Mouse (Mus musculus) bone marrow, adult 2 months (tissue): ENCODE results near the gene Fam186a. TPM values are rescaled to one million over a fixed set of nuclear protein-coding genes. Genes with fewer than 3 reads are reported as not detected.
"Not testable (repeated sequence)": the region's sequence is repeated elsewhere in the genome, so short reads cannot be mapped to it uniquely, and the experiment has no call there.

Experiments used
- H3K27ac ChIP-seq: fragments of 200-500 bp; 2 replicates; pipeline ENCODE4 v1.5.1; 2012; ENCODE audit warnings: low read depth, mild to moderate bottlenecking, control low read depth, inconsistent platforms, low read length; ENCODE audit not compliant: control insufficient read depth, poor library complexity, insufficient read depth
- H3K4me1 ChIP-seq: fragments of 200-500 bp; 2 replicates; pipeline ENCODE4 v1.6.1; 2011; ENCODE audit warnings: low read length; ENCODE audit not compliant: control insufficient read depth, insufficient read depth
- H3K4me3 ChIP-seq: fragments of 200-500 bp; replicated peaks from 2 replicates; pipeline ENCODE3; 2011; ENCODE audit warnings: mild to moderate bottlenecking, low read depth, low read length, control low read depth; ENCODE audit not compliant: control insufficient read depth
- CTCF ChIP-seq: fragments of 200-500 bp; IDR thresholded peaks from 2 replicates; pipeline ENCODE4 v1.5.1; 2011; ENCODE audit warnings: low read length, control low read depth; ENCODE audit not compliant: control insufficient read depth, insufficient read depth
- POLR2A ChIP-seq: fragments of 200-500 bp; IDR thresholded peaks from 2 replicates; pipeline ENCODE4 v1.6.1; 2011; ENCODE audit warnings: low read depth, mild to moderate bottlenecking, control low read depth, low read length, borderline replicate concordance; ENCODE audit not compliant: control insufficient read depth
- WGBS: fragments of 180-500 bp; shearing (Covaris S2); methylation state at CpG from one replicate; pipeline ENCODE4 v1.1.7; 2018; 5-methylcytosine and 5-hydroxymethylcytosine counted together
- polyA plus RNA-seq: library from polyadenylated mRNA; stranded (reverse); fragments of >200 nt; gene quantifications from 2 replicates; pipeline ENCODE4 v1.2.4, GENCODE M21; 2011; ENCODE audit warnings: low replicate concordance; ENCODE audit not compliant: missing spikeins, insufficient read depth, insufficient read length

Gene Fam186a
- polyA plus RNA-seq, 1 experiment: not detected

GRCm38 (mm10) chr15:99974476-99975220 is 7.8 kb upstream of the Fam186a start:
- peaks cover 3% of the 10 kb centered on the region; the same call in 1 of the 2 replicates for H3K4me1 ChIP-seq
- TF ChIP-seq POLR2A (no peak), CTCF (no peak)
- H3K27ac ChIP-seq: no peak overlapping the region
- 26% methylated on average over 2 of the region's 2 CpGs for WGBS
- H3K4me3 ChIP-seq: no peak overlapping the region

- under 1% methylated on average over 84 of the region's 84 CpGs for WGBS
- TF ChIP-seq CTCF (no peak), POLR2A (no peak)
- Histone ChIP-seq H3K4me1 (peaks cover 3% of the 10 kb centered on the region; the same call in 1 of the 2 replicates), H3K4me3 (peak overlapping the region; percentile 75), H3K27ac (peak overlapping the region; percentile 80)
Measured at GRCm38 (mm10) chr15:99972989-99973911, 6.4 kb upstream of the Fam186a start.

GRCm38 (mm10) chr15:99972361-99972988 is 5.6 kb upstream of the Fam186a start:
- Histone ChIP-seq H3K4me3 (peak overlapping the region; percentile 75), H3K4me1 (peaks cover 3% of the 10 kb centered on the region; the same call in 1 of the 2 replicates), H3K27ac (peak overlapping the region; percentile 80)
- under 1% methylated on average over 50 of the region's 50 CpGs for WGBS
- peak; percentile 64; the same call in 1 of the 2 replicates for TF ChIP-seq POLR2A
- TF ChIP-seq CTCF: no peak

GRCm38 (mm10) chr15:99970606-99971005 is 3.7 kb upstream of the Fam186a start:
- Histone ChIP-seq H3K4me3 (no peak overlapping the region), H3K27ac (no peak overlapping the region), H3K4me1 (peaks cover 3% of the 10 kb centered on the region; the same call in 1 of the 2 replicates)
- TF ChIP-seq CTCF (no peak), POLR2A (no peak)
- 29% methylated on average over 1 of the region's 1 CpGs for WGBS

DNA sequence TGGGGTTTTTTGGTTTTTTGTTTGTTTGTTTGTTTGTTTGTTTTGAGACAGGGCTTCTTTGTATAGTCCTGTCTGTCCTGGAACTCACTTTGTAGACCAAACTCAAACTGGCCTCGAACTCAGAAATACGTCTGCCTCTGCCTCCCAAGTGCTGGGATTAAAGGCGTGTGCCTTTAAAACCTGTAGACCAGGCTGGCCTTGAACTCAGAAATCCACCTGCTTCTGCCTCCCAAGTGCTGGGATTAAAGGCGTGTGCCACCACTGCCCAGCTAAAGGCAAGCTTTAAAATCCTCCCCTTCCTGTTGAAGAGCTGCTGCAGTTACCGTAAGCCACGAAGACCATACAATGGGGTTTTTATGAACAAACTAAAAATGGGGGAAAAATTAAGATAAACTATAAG is 2.9 kb upstream of the Fam186a start, which contains the start of gene Larp4:
Larp4 (plus strand) TSS at position 301 of the 400 bp plus-strand sequence.
- not testable (repeated sequence) for H3K27ac ChIP-seq, H3K4me3 ChIP-seq, H3K4me1 ChIP-seq
- WGBS: 81% methylated on average over 6 of the region's 6 CpGs

DNA sequence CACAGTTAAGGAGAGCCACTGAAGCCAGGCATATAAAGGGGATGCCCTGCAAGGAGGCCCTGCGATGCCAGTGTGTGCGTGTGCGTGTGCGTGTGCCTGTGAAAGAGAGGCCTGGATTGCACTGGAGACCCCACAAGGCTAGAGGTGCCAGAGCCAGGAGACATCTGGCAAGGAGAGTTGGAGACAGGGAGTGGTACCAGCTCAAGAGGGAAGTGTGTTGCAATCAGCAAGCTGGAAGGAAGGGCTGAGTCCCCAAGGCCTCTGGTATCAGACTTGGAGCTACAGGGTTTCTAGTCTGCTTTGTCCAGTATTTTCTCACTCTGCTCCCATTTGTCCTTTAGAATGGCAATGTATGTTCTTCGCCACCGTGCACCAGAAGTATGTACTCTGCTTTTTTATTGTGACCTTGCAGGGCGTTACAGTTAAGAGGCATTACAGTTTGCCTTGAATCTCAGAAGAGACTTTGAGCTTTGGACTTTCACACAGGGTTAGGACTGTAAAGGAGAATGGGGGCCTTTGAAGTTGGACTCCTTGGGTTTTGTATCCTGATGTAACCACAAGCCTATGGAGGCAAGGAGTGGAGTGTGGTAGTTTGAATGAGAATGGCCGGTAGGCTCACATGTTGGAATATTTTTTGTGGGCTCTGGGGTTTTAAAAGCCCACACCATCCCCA is 1.6 kb downstream of the Fam186a start:
- H3K4me1 ChIP-seq: peaks cover 3% of the 10 kb centered on the region; the same call in 1 of the 2 replicates
- no peak overlapping the region for H3K4me3 ChIP-seq
- H3K27ac ChIP-seq: no peak overlapping the region
- 83% methylated on average over 8 of the region's 8 CpGs for WGBS
- TF ChIP-seq POLR2A (no peak), CTCF (no peak)

- TF ChIP-seq CTCF (no peak), POLR2A (no peak)
- no peak overlapping the region for H3K27ac ChIP-seq
- H3K4me3 ChIP-seq: no peak overlapping the region
- 52% methylated on average over 4 of the region's 4 CpGs for WGBS
- no peaks in the 10 kb centered on the region for H3K4me1 ChIP-seq
Measured at GRCm38 (mm10) chr15:99955324-99955723, 11.5 kb downstream of the Fam186a start.
